Mouse (Mus musculus) small intestine, adult 2 months (tissue): ENCODE data around the gene Fam193a.

Experiments
- CTCF ChIP-seq: fragments of 200-500 bp; IDR thresholded peaks from 2 replicates; pipeline ENCODE4 v1.5.1; 2012; ENCODE audit warnings: low read depth, mild to moderate bottlenecking, control low read depth, inconsistent platforms, low read length, moderate library complexity, mixed read lengths; ENCODE audit not compliant: insufficient replicate concordance, insufficient read length; ENCODE audit errors: extremely low read depth
- POLR2A ChIP-seq: fragments of 200-500 bp; IDR thresholded peaks from 2 replicates; pipeline ENCODE4 v1.6.1; 2012; ENCODE audit warnings: low read depth, mild to moderate bottlenecking, control low read depth, inconsistent platforms, low read length, moderate library complexity

DNA sequence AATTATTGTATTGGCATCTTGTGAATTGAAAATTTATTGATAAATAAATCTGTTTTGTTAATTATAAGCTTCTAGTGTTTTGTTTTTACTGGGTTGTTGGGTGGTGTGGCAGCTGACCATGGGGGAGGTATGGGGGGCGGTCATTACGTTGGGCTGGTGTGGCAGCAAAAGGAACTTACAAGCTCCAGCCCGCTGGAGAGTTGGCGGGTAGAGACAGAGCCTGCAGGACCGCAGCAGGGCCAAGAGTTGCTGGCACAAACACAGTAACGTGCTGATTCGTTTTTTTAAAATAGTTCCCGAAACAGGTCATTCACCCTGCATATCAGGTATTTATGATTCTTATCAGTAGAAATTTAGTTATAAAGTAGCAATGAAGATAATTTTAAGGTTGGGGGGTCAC, 23.5 kb downstream of the Fam193a start:
- TF ChIP-seq CTCF (no peak), POLR2A (no peak)
